Mouse (Mus musculus): ENCODE data around the gene Atg4d.

- TF ChIP-seq EP300 (IDR thresholded peaks at IDR 0.05) = no peak
- no peak for TF ChIP-seq CTCF (IDR thresholded peaks at IDR 0.05)
Measured at GRCm38 (mm10) chr9:21320280-21320618, 55.2 kb downstream of the Atg4d start.

All from lung, postnatal 0 days (tissue).